24 mouse cellular contexts compared by ENCODE assay signal in the genomic region with DNA sequence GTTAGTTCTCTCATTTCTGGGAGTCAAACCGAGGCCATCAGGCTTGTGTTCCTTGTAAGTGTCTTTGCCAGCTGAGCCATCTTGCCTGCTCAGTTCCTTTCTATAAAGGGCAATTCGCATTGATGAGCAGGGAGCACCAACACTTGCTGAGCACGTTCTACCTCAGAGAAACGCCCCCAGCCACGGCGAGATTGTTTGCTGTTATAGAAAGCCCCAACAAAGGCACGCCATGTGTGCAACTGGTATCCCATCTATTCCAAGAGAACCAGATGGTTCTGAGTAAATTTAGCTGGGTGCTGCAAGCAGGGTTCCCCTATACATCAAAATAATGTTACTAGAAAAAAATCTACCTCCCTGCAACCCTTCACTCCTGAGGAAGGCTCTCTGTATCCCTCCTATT.
A peak's percentile ranks its signal among the peaks of the same experiment; 100 is the strongest.
DNase-seq lines count a peak whose midpoint lies in the region; ATAC-seq and TF ChIP-seq lines count a peak whose summit lies in the region.
"Had no signal": no experiment of that assay in that cellular context is flagged by ENCODE, and none has a peak within 500 bp of the region (broad histone marks: within the 10 kb centered on the region; RNA-seq: fewer than 3 reads in every experiment).

No protein-coding gene starts in this region.

- WGBS in forebrain, postnatal 0 days = 72% methylated on average over 7 of the region's 7 CpGs
- WGBS in forebrain, embryonic 12.5 days = 91% methylated on average over 7 of the region's 7 CpGs
- 91% methylated on average over 7 of the region's 7 CpGs for WGBS in heart, adult 2 months
- WGBS in lung, adult 2 months = 89% methylated on average over 7 of the region's 7 CpGs

- TF ChIP-seq EP300 in heart, adult 2 months (IDR thresholded peaks at IDR 0.05; ENCODE audit: insufficient read depth, low read depth, low read length) = no peak

- no peak for TF ChIP-seq CTCF in forebrain, postnatal 0 days (IDR thresholded peaks at IDR 0.05; ENCODE audit: low read depth)
- no peak for TF ChIP-seq CTCF in heart, adult 2 months (IDR thresholded peaks at IDR 0.05)
- TF ChIP-seq CTCF in lung, adult 2 months (IDR thresholded peaks at IDR 0.05; ENCODE audit: insufficient read depth, low read length) = no peak

- peaks cover 2% of the 10 kb centered on the region for H3K79me2 ChIP-seq in heart, adult 2 months (replicated peaks; ENCODE audit: control insufficient read depth, insufficient read depth, low read length)

- no peaks in the 10 kb centered on the region for H3K36me3 ChIP-seq in forebrain, postnatal 0 days (ENCODE audit: insufficient read depth)
- peaks cover 2% of the 10 kb centered on the region; the same call in 1 of the 2 replicates for H3K36me3 ChIP-seq in forebrain, embryonic 12.5 days (replicated peaks)
- H3K36me3 ChIP-seq in heart, adult 2 months (ENCODE audit: control insufficient read depth, insufficient read depth, low read length) = peaks cover under 1% of the 10 kb centered on the region; the same call in 1 of the 2 replicates
- H3K36me3 ChIP-seq: heart, embryonic 12.5 days; hindbrain, embryonic 10.5 days; intestine, embryonic 15.5 days; midbrain, embryonic 15.5 days; neural tube, embryonic 12.5 days had no signal

- H3K27ac ChIP-seq in forebrain, postnatal 0 days (ENCODE audit: low read depth, low read length) = no peak overlapping the region
- H3K27ac ChIP-seq in forebrain, embryonic 12.5 days = no peak overlapping the region
- H3K27ac ChIP-seq in heart, adult 2 months = no peak overlapping the region
- H3K27ac ChIP-seq: embryonic facial prominence, embryonic 10.5 days; hindbrain, embryonic 10.5 days; intestine, embryonic 15.5 days; macrophage; midbrain, embryonic 15.5 days; neural tube, embryonic 12.5 days had no signal

- peak; percentile 32 for DNase-seq in forebrain, postnatal 0 days
- peak; percentile 9 to 40 for DNase-seq in left cerebral cortex, adult 18-20 months (ENCODE audit: low spot score in 2 of 2)
- no peak for DNase-seq in left cerebral cortex, postnatal 4 days
- DNase-seq in right cerebral cortex, adult 2 months (ENCODE audit: low spot score in 2 of 2) = peak; percentile 52 to 57
- peak; percentile 68 for DNase-seq in telencephalon, adult 2 months (ENCODE audit: low read depth, low spot score)
- DNase-seq in heart, adult 2 months = no peak
- DNase-seq in lung, adult 2 months = no peak
- DNase-seq: adrenal gland, postnatal 10 days; cerebellum, adult 8-10 months; heart, postnatal 10 days; kidney, adult 9 months; kidney, postnatal 25 days; spleen, adult 18-20 months; thymus, postnatal 14 days had no signal

- H3K9me3 ChIP-seq in forebrain, postnatal 0 days (ENCODE audit: low read length) = no peaks in the 10 kb centered on the region
- no peaks in the 10 kb centered on the region for H3K9me3 ChIP-seq in forebrain, embryonic 12.5 days
- H3K9me3 ChIP-seq: embryonic facial prominence, embryonic 10.5 days; heart, embryonic 12.5 days; hindbrain, embryonic 10.5 days; intestine, embryonic 15.5 days; midbrain, embryonic 15.5 days; neural tube, embryonic 12.5 days had no signal

- intact Hi-C loops in left cerebral cortex, postnatal 4 days (cut with DNase I) = no loop called here
- intact Hi-C loops in heart, adult 2 months (cut with DNase I) = no loop called here

- H3K27me3 ChIP-seq in forebrain, postnatal 0 days (ENCODE audit: insufficient read depth, low read length) = no peaks in the 10 kb centered on the region
- no peaks in the 10 kb centered on the region for H3K27me3 ChIP-seq in forebrain, embryonic 12.5 days
- H3K27me3 ChIP-seq in heart, adult 2 months (ENCODE audit: control insufficient read depth, insufficient read depth, low read length) = no peaks in the 10 kb centered on the region
- H3K27me3 ChIP-seq: heart, embryonic 12.5 days; intestine, embryonic 15.5 days; midbrain, embryonic 15.5 days; neural tube, embryonic 12.5 days had no signal

- H3K9ac ChIP-seq in forebrain, postnatal 0 days = no peak overlapping the region
- H3K9ac ChIP-seq in forebrain, embryonic 12.5 days = no peak overlapping the region
- H3K9ac ChIP-seq in heart, adult 2 months (ENCODE audit: low read depth, low read length) = no peak overlapping the region
- H3K9ac ChIP-seq: heart, embryonic 12.5 days; intestine, embryonic 15.5 days; midbrain, embryonic 15.5 days; neural tube, embryonic 12.5 days had no signal

- no peak for ATAC-seq in forebrain, postnatal 0 days
- no peak for ATAC-seq in forebrain, embryonic 12.5 days (ENCODE audit: low FRiP score)
- ATAC-seq: hindbrain, embryonic 16.5 days; intestine, embryonic 15.5 days; lung, postnatal 0 days; midbrain, embryonic 15.5 days had no signal

- no peaks in the 10 kb centered on the region; the same call in 1 of the 2 replicates for H3K4me1 ChIP-seq in forebrain, postnatal 0 days (ENCODE audit: insufficient read depth)
- H3K4me1 ChIP-seq in forebrain, embryonic 12.5 days = peaks cover 22% of the 10 kb centered on the region
- H3K4me1 ChIP-seq in heart, adult 2 months (ENCODE audit: control insufficient read depth, insufficient read depth, low read length) = peaks cover 6% of the 10 kb centered on the region
- peaks cover 3% of the 10 kb centered on the region for H3K4me1 ChIP-seq in lung, adult 2 months (ENCODE audit: control insufficient read depth, insufficient read depth, low read length)

- no peak overlapping the region for H3K4me2 ChIP-seq in forebrain, postnatal 0 days (ENCODE audit: low read depth)
- no peak overlapping the region for H3K4me2 ChIP-seq in forebrain, embryonic 12.5 days
- H3K4me2 ChIP-seq: heart, embryonic 12.5 days; intestine, embryonic 15.5 days; midbrain, embryonic 15.5 days; neural tube, embryonic 12.5 days had no signal

- no peak for TF ChIP-seq POLR2A in heart, adult 2 months (IDR thresholded peaks at IDR 0.05; ENCODE audit: insufficient read depth, low read depth, low read length)
- no peak for TF ChIP-seq POLR2A in lung, adult 2 months (IDR thresholded peaks at IDR 0.05; ENCODE audit: borderline replicate concordance, extremely low read depth, low read depth, low read length)

- no peak overlapping the region for H3K4me3 ChIP-seq in forebrain, postnatal 0 days (ENCODE audit: low read depth, low read length)
- no peak overlapping the region for H3K4me3 ChIP-seq in forebrain, embryonic 12.5 days (replicated peaks)
- H3K4me3 ChIP-seq in heart, adult 2 months = no peak overlapping the region
- no peak overlapping the region for H3K4me3 ChIP-seq in lung, adult 2 months (replicated peaks; ENCODE audit: extremely low read depth, low read depth, low read length)
- H3K4me3 ChIP-seq: embryonic facial prominence, embryonic 10.5 days; heart, embryonic 12.5 days; hindbrain, embryonic 10.5 days; intestine, embryonic 15.5 days; midbrain, embryonic 15.5 days; neural tube, embryonic 12.5 days had no signal

Comparison
In these comparisons a context has a peak if more than half of its experiments do, and no peak if none do; other contexts are left out.
1. DNase-seq: peak in forebrain, postnatal 0 days (single experiment), left cerebral cortex, adult 18-20 months (2 of 2), right cerebral cortex, adult 2 months (2 of 2) and telencephalon, adult 2 months (single experiment); none in left cerebral cortex, postnatal 4 days (single experiment), heart, adult 2 months (0 of 2) and lung, adult 2 months (single experiment).